Mouse (Mus musculus): ENCODE measurements around the gene Ptbp1.

Ptbp1 gene

DNA sequence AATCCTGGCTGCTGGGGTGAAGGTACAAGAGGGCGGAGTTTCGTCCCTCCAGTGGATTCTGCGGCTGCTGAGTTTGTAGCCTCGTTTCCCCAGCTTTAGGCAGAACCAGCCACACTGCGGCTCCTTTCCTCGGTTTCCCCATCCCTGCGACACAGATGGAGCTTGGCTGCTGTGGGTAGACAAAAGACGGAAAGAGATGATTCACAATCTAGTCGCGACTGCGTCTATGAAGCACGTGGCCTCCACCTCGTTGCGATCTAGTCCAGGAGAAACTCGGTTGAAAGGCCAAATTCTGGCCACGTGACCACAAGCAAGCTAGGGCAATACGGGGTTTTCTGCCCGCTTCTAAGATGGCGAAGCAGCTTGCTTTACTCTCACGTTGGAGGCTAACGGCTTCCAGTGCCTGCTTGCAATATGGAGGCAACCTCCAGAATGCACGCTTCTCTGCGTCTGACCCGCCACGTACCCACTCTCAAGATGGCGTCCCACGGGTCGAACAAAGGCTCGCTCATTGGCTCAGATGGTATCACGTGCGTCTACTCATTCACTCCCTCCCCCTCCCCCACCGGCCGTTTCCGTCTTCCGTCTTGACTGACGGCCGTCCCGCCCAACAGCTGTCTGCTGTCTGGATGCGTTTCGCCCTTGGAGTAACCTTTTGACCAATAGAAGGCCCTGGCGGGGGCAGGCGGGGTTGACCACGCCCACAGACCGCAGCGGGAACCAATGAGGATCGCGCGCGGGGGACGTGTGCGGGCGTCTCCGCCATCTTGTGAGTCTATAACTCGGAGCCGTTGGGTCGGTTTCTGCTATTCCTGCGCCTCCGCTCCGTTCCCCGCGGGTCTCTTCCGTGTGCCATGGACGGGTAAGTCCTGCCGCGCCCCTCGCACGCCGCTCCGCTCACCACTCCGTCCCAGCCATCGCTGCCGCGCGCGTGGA is at the start of gene Ptbp1:
Gene Ptbp1 (plus strand): TSS at position 568 of the 936 bp plus-strand sequence.
- peak; percentile 98 for DNase-seq (ENCODE audit: low spot score)

GRCm38 (mm10) chr10:79805636-79806035 is 48.6 kb upstream of the Ptbp1 start:
- no peak for DNase-seq (ENCODE audit: low spot score)

DNA sequence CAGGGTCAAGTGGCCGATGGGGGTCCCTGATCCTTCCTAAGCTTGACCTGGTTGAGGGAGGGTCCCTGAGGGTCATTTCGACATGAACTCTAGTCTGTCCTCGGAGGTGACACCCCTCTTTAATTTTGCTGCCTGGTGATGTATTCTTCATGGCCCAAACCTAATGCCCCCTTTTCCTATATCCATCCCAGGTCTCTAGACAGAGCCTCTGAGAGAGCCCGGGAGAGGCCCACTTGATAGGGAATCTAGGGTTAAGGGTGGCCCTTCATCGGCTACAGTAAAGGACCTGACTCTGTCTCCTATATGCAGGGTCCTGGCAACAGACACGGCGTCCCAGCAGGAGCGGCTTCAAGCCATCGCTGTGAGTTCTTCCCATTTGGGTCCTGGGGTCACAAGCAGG is 47.9 kb upstream of the Ptbp1 start:
- no peak for DNase-seq (ENCODE audit: low spot score)

- DNase-seq (ENCODE audit: low spot score), result no peak
Observed at GRCm38 (mm10) chr10:79806972-79807371, 47.3 kb upstream of the Ptbp1 start.

GRCm38 (mm10) chr10:79807826-79808225 is 46.4 kb upstream of the Ptbp1 start:
- no peak for DNase-seq (ENCODE audit: low spot score)

GRCm38 (mm10) chr10:79808728-79809127 is 45.5 kb upstream of the Ptbp1 start:
- DNase-seq (ENCODE audit: low spot score), result no peak

DNA sequence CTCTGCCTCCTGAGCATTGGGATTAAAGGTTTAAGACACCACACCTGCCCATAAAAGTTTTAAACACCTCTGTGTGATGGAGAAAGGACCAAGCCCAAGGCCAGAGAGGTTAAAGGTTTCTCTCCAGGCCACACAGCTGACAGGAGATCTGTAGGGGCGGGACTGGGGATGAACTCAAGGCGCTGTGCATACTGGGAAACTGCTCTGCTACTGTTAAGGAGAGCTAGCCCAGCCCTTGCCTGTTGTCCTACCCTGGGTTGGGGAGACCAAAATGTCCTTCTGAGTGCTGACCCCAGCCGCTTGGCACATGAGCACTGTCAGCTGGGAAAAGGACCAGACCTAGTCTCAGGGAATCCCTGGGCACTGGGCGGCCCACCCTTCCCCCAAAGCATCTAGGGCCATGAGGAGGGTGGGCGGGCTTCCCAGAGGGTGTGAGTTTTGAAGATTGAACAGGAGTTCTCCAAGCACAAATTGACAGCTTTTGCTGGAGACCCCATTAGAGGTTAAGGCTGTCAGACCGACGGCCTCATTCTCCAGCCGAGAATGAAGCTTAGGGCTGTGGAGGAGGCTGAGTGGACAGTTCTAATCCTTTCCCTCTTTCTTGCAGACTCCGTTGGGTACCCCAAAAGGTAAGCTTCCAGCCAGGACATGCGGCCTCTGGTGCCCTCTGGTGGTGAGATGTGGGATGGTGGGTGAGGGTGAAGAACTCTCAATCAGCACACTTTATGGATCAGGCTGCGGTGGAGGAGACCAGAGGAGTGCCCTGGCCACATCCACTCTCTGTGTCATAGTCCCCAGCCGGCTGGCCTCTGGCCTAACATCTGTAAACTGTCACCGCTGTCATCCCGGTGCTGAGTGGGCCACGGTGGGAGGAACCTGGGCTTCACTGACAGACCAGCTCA is 42.2 kb upstream of the Ptbp1 start:
- DNase-seq (ENCODE audit: low spot score), result peak; percentile 78

DNA sequence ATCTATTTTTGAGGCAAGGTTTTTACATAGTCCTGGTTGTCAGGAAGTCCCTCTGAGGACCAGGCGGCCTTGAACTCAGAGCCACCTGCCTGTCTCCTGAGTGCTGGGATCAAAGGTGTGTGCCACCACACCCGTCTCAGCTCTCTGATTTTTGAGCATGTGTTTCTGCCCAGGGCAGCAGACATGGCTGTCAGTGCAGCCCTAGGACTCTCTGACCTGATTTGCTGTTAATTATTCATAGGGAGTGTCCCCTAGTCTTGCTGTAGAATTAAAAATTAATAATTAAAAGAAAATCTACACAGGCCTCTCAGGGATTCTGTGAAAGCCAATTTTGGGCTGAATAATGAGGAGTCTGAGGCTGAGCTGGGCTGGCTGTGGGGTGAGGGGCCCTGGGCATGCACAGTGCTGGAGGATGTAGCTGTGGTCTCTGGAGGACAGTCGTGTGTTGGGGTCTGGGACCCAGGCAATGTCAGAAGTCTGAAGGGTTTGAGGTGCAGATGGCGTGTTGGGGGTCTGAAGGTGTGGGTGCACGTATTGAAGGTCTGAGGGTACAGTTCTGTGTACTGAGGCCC is 39.9 kb upstream of the Ptbp1 start:
- no peak for DNase-seq (ENCODE audit: low spot score)

DNA sequence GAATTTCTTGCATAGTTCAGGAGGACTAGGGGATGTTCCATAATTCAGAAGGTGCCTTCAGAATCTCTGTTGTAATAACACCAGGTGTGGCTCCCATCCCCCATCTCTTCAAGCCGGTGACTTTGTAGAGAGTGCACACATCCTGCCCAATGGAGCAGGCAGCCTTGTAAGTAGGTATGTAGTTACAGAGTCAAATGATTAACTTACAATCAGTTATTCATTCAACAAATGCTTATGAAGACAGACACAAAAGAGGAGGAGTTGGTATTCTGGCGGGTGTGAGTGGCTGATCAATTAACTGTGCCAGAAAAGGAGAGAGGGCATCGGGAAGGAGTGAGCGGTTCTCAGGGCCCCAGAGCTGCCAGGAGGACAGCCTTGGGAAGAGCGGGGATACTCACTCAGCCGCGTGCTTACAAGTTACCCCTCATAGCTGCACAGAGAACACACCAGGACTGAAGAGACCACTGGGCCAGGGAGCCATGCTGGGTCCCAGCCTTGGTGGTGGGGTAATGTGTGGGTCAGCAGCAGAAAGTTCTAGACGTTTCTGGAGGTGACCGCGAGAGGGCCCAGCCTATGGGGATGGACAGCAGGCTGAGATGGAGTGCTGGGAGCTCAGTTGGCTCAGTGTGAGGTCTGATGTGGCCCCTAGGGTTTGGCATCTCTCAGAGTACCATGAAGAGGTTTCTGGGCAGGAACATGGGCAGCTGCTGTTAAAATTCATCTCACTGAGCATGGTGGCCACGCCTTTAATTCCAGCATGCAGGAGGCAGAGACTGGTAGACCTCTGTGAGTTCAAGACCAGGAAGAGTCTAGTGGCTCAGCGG is 38.3 kb upstream of the Ptbp1 start:
- no peak for DNase-seq (ENCODE audit: low spot score)

GRCm38 (mm10) chr10:79817111-79817510 is 37.1 kb upstream of the Ptbp1 start:
- no peak for DNase-seq (ENCODE audit: low spot score)

- DNase-seq (ENCODE audit: low spot score), result no peak
Observed at GRCm38 (mm10) chr10:79818225-79818624, 36.0 kb upstream of the Ptbp1 start.

- DNase-seq (ENCODE audit: low spot score), result no peak
Observed at GRCm38 (mm10) chr10:79819606-79820005, 34.6 kb upstream of the Ptbp1 start.

- DNase-seq (ENCODE audit: low spot score), result no peak
Observed at GRCm38 (mm10) chr10:79820277-79820676, 34.0 kb upstream of the Ptbp1 start.

- no peak for DNase-seq (ENCODE audit: low spot score)
Observed at GRCm38 (mm10) chr10:79820782-79821181, 33.4 kb upstream of the Ptbp1 start, which contains the start of gene Misp. Gene Misp, plus strand, starts transcription at chr10:79820989.

GRCm38 (mm10) chr10:79821731-79822130 is 32.5 kb upstream of the Ptbp1 start:
- DNase-seq (ENCODE audit: low spot score), result no peak

GRCm38 (mm10) chr10:79822372-79822771 is 31.9 kb upstream of the Ptbp1 start:
- DNase-seq (ENCODE audit: low spot score), result no peak

DNA sequence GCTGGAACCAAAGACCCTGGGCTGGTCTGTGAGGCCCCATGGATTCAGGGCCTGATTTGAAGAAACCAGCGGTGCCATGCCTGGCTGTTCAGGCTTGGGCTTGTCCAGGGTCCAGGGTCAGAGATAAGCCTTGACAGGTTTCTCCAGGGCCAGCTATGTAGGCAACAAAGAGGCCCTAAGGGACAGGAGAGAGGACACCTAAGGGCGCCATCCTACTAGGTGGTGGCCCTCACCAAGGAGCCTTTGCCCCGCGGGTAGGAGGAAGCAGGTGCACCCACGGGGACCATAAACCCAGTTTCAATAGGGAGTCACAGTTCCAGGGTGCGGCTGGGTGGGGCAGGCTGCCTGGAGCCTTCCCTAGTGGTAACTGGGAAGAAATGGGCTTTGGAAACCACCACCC is 31.2 kb upstream of the Ptbp1 start:
- no peak for DNase-seq (ENCODE audit: low spot score)

DNA sequence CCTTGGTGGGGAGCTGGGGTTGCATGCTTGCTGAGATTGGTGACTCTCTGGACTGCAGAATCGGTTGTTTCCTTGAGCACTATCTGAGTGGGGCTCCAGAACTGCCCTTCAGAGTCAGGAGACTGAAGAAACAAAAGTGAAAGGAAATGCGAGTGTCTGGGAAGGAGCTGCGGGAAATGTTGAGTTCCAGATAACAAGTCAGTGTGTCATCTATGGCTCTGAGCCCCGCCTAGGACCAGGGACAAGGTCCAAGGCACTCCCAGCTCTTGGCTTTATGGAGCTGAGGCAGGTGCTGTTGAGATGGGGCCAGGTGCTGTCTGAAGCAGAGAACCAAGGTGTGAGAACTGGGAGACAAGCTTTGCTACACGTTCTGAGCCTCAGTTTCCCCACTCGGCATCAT is 29.8 kb upstream of the Ptbp1 start:
- no peak for DNase-seq (ENCODE audit: low spot score)

DNA sequence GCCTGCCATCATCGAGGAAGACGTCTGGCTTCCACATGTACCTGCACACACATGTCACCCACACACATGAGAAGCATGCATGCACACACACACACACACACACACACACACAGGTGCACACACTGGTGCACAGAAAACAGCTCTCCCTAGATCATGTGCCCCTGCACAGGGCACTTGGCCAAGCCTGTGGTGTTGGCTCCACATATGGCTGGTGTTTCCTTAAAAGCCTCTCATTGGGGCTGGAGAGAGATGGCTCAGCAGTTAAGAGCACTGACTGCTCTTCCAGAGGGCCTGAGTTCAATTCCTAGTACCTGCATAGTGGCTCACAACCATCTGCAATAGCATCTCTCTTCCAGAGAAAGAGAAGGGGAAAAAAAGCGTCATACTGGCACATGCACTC is 22.6 kb upstream of the Ptbp1 start:
- no peak for DNase-seq (ENCODE audit: low spot score)

- no peak for DNase-seq (ENCODE audit: low spot score)
Observed at GRCm38 (mm10) chr10:79832026-79832785, 22.0 kb upstream of the Ptbp1 start.

GRCm38 (mm10) chr10:79832786-79833181 is 21.4 kb upstream of the Ptbp1 start:
- DNase-seq (ENCODE audit: low spot score), result no peak

Data from layer of hippocampus, adult 9-10 months (tissue).